Mouse (Mus musculus): ENCODE measurements around the gene Klrg2. TPM values are rescaled to one million over a fixed set of nuclear protein-coding genes. Genes with fewer than 3 reads are reported as not detected.

Gene Klrg2
- polyA plus RNA-seq, 1 experiment from 2014 or later: 0.13 TPM

DNA sequence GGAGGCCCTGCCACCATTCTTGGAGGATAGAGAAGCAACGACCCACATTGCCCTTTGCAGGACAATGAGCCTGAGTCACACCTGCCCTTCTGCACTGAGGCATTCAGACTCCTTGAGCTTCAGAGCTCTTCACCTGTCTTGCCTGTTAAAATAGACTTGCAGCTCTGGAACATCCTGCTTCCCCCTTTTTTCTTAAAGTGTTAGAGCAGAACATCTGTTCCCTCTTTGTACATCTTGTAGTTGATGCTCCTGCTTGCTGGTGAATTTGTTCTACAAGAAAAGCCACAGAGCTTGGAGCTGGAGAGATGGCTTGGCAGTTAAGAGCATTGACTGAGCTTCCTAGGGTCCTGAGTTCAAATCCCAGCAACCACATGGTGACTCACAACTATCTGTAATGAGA is 14.6 kb downstream of the Klrg2 start:
- Histone ChIP-seq H3K4me3 (ENCODE audit: low read length) (no peak overlapping the region), H3K9me3 (replicated peaks; ENCODE audit: control insufficient read depth, low read length) (peaks cover 8% of the 10 kb centered on the region), H3K4me1 (ENCODE audit: control insufficient read depth, insufficient read depth, low read length) (peaks cover 18% of the 10 kb centered on the region), H3K36me3 (ENCODE audit: control insufficient read depth, insufficient read depth) (peaks cover 20% of the 10 kb centered on the region), H3K9ac (ENCODE audit: low read length) (no peak overlapping the region), H3K27ac (ENCODE audit: low read length) (no peak overlapping the region), H3K27me3 (ENCODE audit: control insufficient read depth, insufficient read depth, low read length) (no peaks in the 10 kb centered on the region), H3K4me2 (ENCODE audit: low read depth, low read length) (no peak overlapping the region)
- WGBS: 92% methylated on average over 1 of the region's 1 CpGs
- no peak for ATAC-seq (replicated peaks; ENCODE audit: extremely low read depth, insufficient read depth, low FRiP score)

DNA sequence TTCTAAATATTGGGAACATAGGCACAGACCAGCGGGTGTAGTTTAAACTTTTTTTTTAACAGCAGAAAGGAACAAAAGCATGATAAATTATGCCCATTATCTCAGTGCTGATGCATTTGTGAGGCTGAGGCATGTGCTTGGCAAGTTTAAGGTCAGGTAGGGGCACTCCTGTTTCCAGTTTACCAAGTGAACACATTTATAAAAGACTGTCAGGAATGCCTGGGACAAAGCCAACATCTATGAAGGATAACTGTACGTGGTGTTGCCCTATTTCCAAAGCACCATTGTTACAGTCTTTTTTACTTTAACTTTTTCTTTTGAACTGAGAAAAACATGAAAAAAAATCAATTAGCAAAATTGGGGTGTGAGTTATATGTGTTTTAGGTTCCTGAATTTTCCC is 27.1 kb downstream of the Klrg2 start:
- no peak overlapping the region for H3K4me2 ChIP-seq (ENCODE audit: low read depth, low read length)
- H3K36me3 ChIP-seq (ENCODE audit: control insufficient read depth, insufficient read depth): peaks cover 19% of the 10 kb centered on the region
- 42% methylated on average over 2 of the region's 2 CpGs for WGBS
- H3K9ac ChIP-seq (ENCODE audit: low read length): no peak overlapping the region
- no peak for ATAC-seq (replicated peaks; ENCODE audit: extremely low read depth, insufficient read depth, low FRiP score)
- no peaks in the 10 kb centered on the region for H3K9me3 ChIP-seq (replicated peaks; ENCODE audit: control insufficient read depth, low read length)
- H3K4me1 ChIP-seq (ENCODE audit: control insufficient read depth, insufficient read depth, low read length): peaks cover 8% of the 10 kb centered on the region; the same call in 1 of the 2 replicates
- H3K27me3 ChIP-seq (ENCODE audit: control insufficient read depth, insufficient read depth, low read length): no peaks in the 10 kb centered on the region
- no peak overlapping the region for H3K4me3 ChIP-seq (ENCODE audit: low read length)
- peak overlapping the region; percentile 40; the same call in 1 of the 2 replicates for H3K27ac ChIP-seq (ENCODE audit: low read length)

DNA sequence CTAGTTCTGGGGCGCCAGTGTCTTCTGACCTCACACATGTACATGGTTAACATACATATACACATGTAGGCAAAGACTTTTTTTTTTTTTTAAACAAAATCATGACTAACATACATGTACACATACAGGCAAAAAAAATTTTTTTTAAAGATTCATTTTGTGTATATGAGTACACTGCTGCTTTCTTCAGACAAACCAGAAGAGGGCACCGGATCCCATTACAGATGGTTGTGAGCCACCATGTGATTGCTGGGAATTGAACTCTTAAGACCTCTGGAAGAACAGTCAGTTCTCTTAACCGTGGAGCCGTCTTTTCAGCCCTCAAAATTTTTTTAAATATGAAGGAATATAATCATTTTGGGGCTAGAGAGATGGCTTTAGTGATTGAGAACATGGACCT is 39.6 kb downstream of the Klrg2 start:
- no peaks in the 10 kb centered on the region for H3K27me3 ChIP-seq (ENCODE audit: control insufficient read depth, insufficient read depth, low read length)
- WGBS: 95% methylated on average over 4 of the region's 4 CpGs
- H3K36me3 ChIP-seq (ENCODE audit: control insufficient read depth, insufficient read depth): peaks cover 42% of the 10 kb centered on the region
- H3K4me1 ChIP-seq (ENCODE audit: control insufficient read depth, insufficient read depth, low read length): no peaks in the 10 kb centered on the region
- ATAC-seq (replicated peaks; ENCODE audit: extremely low read depth, insufficient read depth, low FRiP score): no peak
- H3K27ac ChIP-seq (ENCODE audit: low read length): no peak overlapping the region
- H3K9ac ChIP-seq (ENCODE audit: low read length): no peak overlapping the region
- no peak overlapping the region for H3K4me3 ChIP-seq (ENCODE audit: low read length)
- no peak overlapping the region for H3K4me2 ChIP-seq (ENCODE audit: low read depth, low read length)
- no peaks in the 10 kb centered on the region for H3K9me3 ChIP-seq (replicated peaks; ENCODE audit: control insufficient read depth, low read length)

- WGBS: 83% methylated on average over 3 of the region's 3 CpGs
- no peak for ATAC-seq (replicated peaks; ENCODE audit: extremely low read depth, insufficient read depth, low FRiP score)
- Histone ChIP-seq H3K9me3 (replicated peaks; ENCODE audit: control insufficient read depth, low read length) (no peaks in the 10 kb centered on the region), H3K4me2 (ENCODE audit: low read depth, low read length) (no peak overlapping the region), H3K4me3 (ENCODE audit: low read length) (no peak overlapping the region), H3K27me3 (ENCODE audit: control insufficient read depth, insufficient read depth, low read length) (no peaks in the 10 kb centered on the region), H3K4me1 (ENCODE audit: control insufficient read depth, insufficient read depth, low read length) (no peaks in the 10 kb centered on the region), H3K36me3 (ENCODE audit: control insufficient read depth, insufficient read depth) (peaks cover 25% of the 10 kb centered on the region), H3K27ac (ENCODE audit: low read length) (no peak overlapping the region), H3K9ac (ENCODE audit: low read length) (no peak overlapping the region)
Observed at GRCm38 (mm10) chr6:38581711-38582110, 55.3 kb downstream of the Klrg2 start.

GRCm38 (mm10) chr6:38580112-38580857 is 56.8 kb downstream of the Klrg2 start:
- H3K27ac ChIP-seq (ENCODE audit: low read length): no peak overlapping the region
- no peaks in the 10 kb centered on the region for H3K4me1 ChIP-seq (ENCODE audit: control insufficient read depth, insufficient read depth, low read length)
- H3K36me3 ChIP-seq (ENCODE audit: control insufficient read depth, insufficient read depth): peaks cover 17% of the 10 kb centered on the region
- WGBS: over 99% methylated on average over 3 of the region's 3 CpGs
- H3K27me3 ChIP-seq (ENCODE audit: control insufficient read depth, insufficient read depth, low read length): no peaks in the 10 kb centered on the region
- no peak overlapping the region for H3K9ac ChIP-seq (ENCODE audit: low read length)
- no peak overlapping the region for H3K4me3 ChIP-seq (ENCODE audit: low read length)
- no peak for ATAC-seq (replicated peaks; ENCODE audit: extremely low read depth, insufficient read depth, low FRiP score)
- H3K9me3 ChIP-seq (replicated peaks; ENCODE audit: control insufficient read depth, low read length): no peaks in the 10 kb centered on the region
- H3K4me2 ChIP-seq (ENCODE audit: low read depth, low read length): no peak overlapping the region

DNA sequence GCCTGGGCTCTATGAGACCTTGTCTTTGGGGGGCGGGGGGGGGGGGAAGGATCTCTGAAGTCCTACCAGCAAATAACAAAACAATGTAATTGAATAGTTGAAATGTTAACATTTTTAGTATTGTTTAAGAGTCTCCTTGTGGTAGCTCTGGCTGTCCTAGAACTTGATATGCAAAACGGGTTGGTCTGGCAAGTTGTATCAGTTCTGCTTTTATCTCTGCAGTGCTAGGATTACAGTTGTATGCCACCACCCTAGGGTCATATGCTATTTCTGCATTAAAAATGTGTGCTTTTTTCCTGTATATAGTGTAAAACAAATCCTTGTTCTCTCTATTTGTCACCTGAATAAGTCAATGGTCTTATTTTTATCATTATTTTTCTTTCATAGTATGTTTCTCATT is 60.9 kb downstream of the Klrg2 start:
- H3K36me3 ChIP-seq (ENCODE audit: control insufficient read depth, insufficient read depth): peaks cover 23% of the 10 kb centered on the region
- H3K9me3 ChIP-seq (replicated peaks; ENCODE audit: control insufficient read depth, low read length): no peaks in the 10 kb centered on the region
- ATAC-seq (replicated peaks; ENCODE audit: extremely low read depth, insufficient read depth, low FRiP score): no peak
- no peaks in the 10 kb centered on the region for H3K27me3 ChIP-seq (ENCODE audit: control insufficient read depth, insufficient read depth, low read length)
- H3K4me1 ChIP-seq (ENCODE audit: control insufficient read depth, insufficient read depth, low read length): no peaks in the 10 kb centered on the region
- no peak overlapping the region for H3K4me3 ChIP-seq (ENCODE audit: low read length)
- no peak overlapping the region for H3K27ac ChIP-seq (ENCODE audit: low read length)
- H3K9ac ChIP-seq (ENCODE audit: low read length): no peak overlapping the region
- WGBS: 60% methylated on average over 2 of the region's 2 CpGs
- no peak overlapping the region for H3K4me2 ChIP-seq (ENCODE audit: low read depth, low read length)

Other genes starting within 250 kb of the Klrg2 start
- gene Ubn2, start 203.3 kb downstream of the Klrg2 start, polyA plus RNA-seq (2015; fragmentation: Nextera tagmentation; extraction: Ambion mirVana): 8.3 and 8.9 TPM in 2 replicates
- 276 and 293 TPM in 2 replicates for gene Fmc1, start 103.7 kb downstream of the Klrg2 start, polyA plus RNA-seq (2015; fragmentation: Nextera tagmentation; extraction: Ambion mirVana)
- 28.3 and 31.9 TPM in 2 replicates for gene Luc7l2, start 85.9 kb downstream of the Klrg2 start, polyA plus RNA-seq (2015; fragmentation: Nextera tagmentation; extraction: Ambion mirVana)
- gene Clec2l, start 25.8 kb upstream of the Klrg2 start, polyA plus RNA-seq (2015; fragmentation: Nextera tagmentation; extraction: Ambion mirVana): 0.71 and 0.87 TPM in 2 replicates
- gene Tbxas1, start 238.2 kb upstream of the Klrg2 start, polyA plus RNA-seq (2015; fragmentation: Nextera tagmentation; extraction: Ambion mirVana): 1.6 and 1.9 TPM in 2 replicates
- gene Hipk2, start 238.9 kb upstream of the Klrg2 start, polyA plus RNA-seq (2015; fragmentation: Nextera tagmentation; extraction: Ambion mirVana): 9.4 and 11.2 TPM in 2 replicates

All from heart, embryonic 16.5 days (tissue).